Mouse (Mus musculus): ENCODE data around the gene Ttc7b. TPM values are rescaled to one million over a fixed set of nuclear protein-coding genes. Genes with fewer than 3 reads are reported as not detected.

Gene Ttc7b
- total and polyA plus RNA-seq, 2 experiments: 7.7 to 10.7 TPM

- no peak overlapping the region for H3K27ac ChIP-seq (replicated peaks; ENCODE audit: insufficient read depth, low read depth, low read length)
- no peak overlapping the region for H3K4me3 ChIP-seq (ENCODE audit: insufficient read depth, low read depth, low read length)
- H3K79me2 ChIP-seq (ENCODE audit: control insufficient read depth, insufficient read depth, low read length): no peaks in the 10 kb centered on the region
- no peak for TF ChIP-seq POLR2A (IDR thresholded peaks at IDR 0.05; ENCODE audit: extremely low read depth, insufficient read depth, low read length)
- no peak for TF ChIP-seq CTCF (IDR thresholded peaks at IDR 0.05; ENCODE audit: low read depth, low read length)
- H3K36me3 ChIP-seq (ENCODE audit: control insufficient read depth, insufficient read depth, low read length): peaks cover 15% of the 10 kb centered on the region; the same call in 1 of the 2 replicates
- no peak overlapping the region for H3K9ac ChIP-seq (ENCODE audit: low read depth, low read length)
- DNase-seq (ENCODE audit: extremely low read depth, low read depth, low spot score): no peak
- WGBS: 84% methylated on average over 4 of the region's 4 CpGs
- 0 out of 2 replicates have a peak, but pooled peaks cover 2% of the 10 kb centered on the region for H3K4me1 ChIP-seq (ENCODE audit: control insufficient read depth, insufficient read depth, low read length)
- no peaks in the 10 kb centered on the region for H3K27me3 ChIP-seq (ENCODE audit: control insufficient read depth, insufficient read depth, low read length)
Measured at GRCm38 (mm10) chr12:100441609-100442008, 79.0 kb downstream of the Ttc7b start.

- WGBS: 66% methylated on average over 3 of the region's 3 CpGs
- DNase-seq (ENCODE audit: extremely low read depth, low read depth, low spot score): no peak
- no peak overlapping the region for H3K4me3 ChIP-seq (ENCODE audit: insufficient read depth, low read depth, low read length)
- H3K36me3 ChIP-seq (ENCODE audit: control insufficient read depth, insufficient read depth, low read length): peaks cover 11% of the 10 kb centered on the region; the same call in 1 of the 2 replicates
- no peak overlapping the region for H3K9ac ChIP-seq (ENCODE audit: low read depth, low read length)
- H3K27ac ChIP-seq (replicated peaks; ENCODE audit: insufficient read depth, low read depth, low read length): peak overlapping the region; percentile 13
- no peak for TF ChIP-seq POLR2A (IDR thresholded peaks at IDR 0.05; ENCODE audit: extremely low read depth, insufficient read depth, low read length)
- no peak for TF ChIP-seq CTCF (IDR thresholded peaks at IDR 0.05; ENCODE audit: low read depth, low read length)
- H3K27me3 ChIP-seq (ENCODE audit: control insufficient read depth, insufficient read depth, low read length): no peaks in the 10 kb centered on the region
- 0 out of 2 replicates have a peak, but pooled peaks cover 2% of the 10 kb centered on the region for H3K4me1 ChIP-seq (ENCODE audit: control insufficient read depth, insufficient read depth, low read length)
- H3K79me2 ChIP-seq (ENCODE audit: control insufficient read depth, insufficient read depth, low read length): no peaks in the 10 kb centered on the region; the same call in 1 of the 2 replicates
Measured at GRCm38 (mm10) chr12:100439883-100440282, 80.7 kb downstream of the Ttc7b start.

GRCm38 (mm10) chr12:100439145-100439755 lies 81.4 kb downstream of the Ttc7b start:
- H3K36me3 ChIP-seq (ENCODE audit: control insufficient read depth, insufficient read depth, low read length): peaks cover 9% of the 10 kb centered on the region; the same call in 1 of the 2 replicates
- H3K27ac ChIP-seq (replicated peaks; ENCODE audit: insufficient read depth, low read depth, low read length): peak overlapping the region; percentile 13; the same call in 1 of the 2 replicates
- TF ChIP-seq POLR2A (IDR thresholded peaks at IDR 0.05; ENCODE audit: extremely low read depth, insufficient read depth, low read length) (no peak), CTCF (IDR thresholded peaks at IDR 0.05; ENCODE audit: low read depth, low read length) (no peak)
- H3K9ac ChIP-seq (ENCODE audit: low read depth, low read length): no peak overlapping the region
- H3K79me2 ChIP-seq (ENCODE audit: control insufficient read depth, insufficient read depth, low read length): no peaks in the 10 kb centered on the region; the same call in 1 of the 2 replicates
- H3K4me1 ChIP-seq (ENCODE audit: control insufficient read depth, insufficient read depth, low read length): 0 out of 2 replicates have a peak, but pooled peaks cover 2% of the 10 kb centered on the region
- no peaks in the 10 kb centered on the region for H3K27me3 ChIP-seq (ENCODE audit: control insufficient read depth, insufficient read depth, low read length)
- 71% methylated on average over 4 of the region's 4 CpGs for WGBS
- H3K4me3 ChIP-seq (ENCODE audit: insufficient read depth, low read depth, low read length): no peak overlapping the region
- no peak for DNase-seq (ENCODE audit: extremely low read depth, low read depth, low spot score)

- no peak overlapping the region for H3K9ac ChIP-seq (ENCODE audit: low read depth, low read length)
- no peak for TF ChIP-seq POLR2A (IDR thresholded peaks at IDR 0.05; ENCODE audit: extremely low read depth, insufficient read depth, low read length)
- TF ChIP-seq CTCF (IDR thresholded peaks at IDR 0.05; ENCODE audit: low read depth, low read length): no peak
- no peaks in the 10 kb centered on the region for H3K27me3 ChIP-seq (ENCODE audit: control insufficient read depth, insufficient read depth, low read length)
- no peak for DNase-seq (ENCODE audit: extremely low read depth, low read depth, low spot score)
- no peaks in the 10 kb centered on the region; the same call in 1 of the 2 replicates for H3K79me2 ChIP-seq (ENCODE audit: control insufficient read depth, insufficient read depth, low read length)
- 0 out of 2 replicates have a peak, but pooled peaks cover 2% of the 10 kb centered on the region for H3K4me1 ChIP-seq (ENCODE audit: control insufficient read depth, insufficient read depth, low read length)
- 96% methylated on average over 7 of the region's 7 CpGs for WGBS
- H3K36me3 ChIP-seq (ENCODE audit: control insufficient read depth, insufficient read depth, low read length): peaks cover 9% of the 10 kb centered on the region; the same call in 1 of the 2 replicates
- H3K27ac ChIP-seq (replicated peaks; ENCODE audit: insufficient read depth, low read depth, low read length): peak overlapping the region; percentile 44
- H3K4me3 ChIP-seq (ENCODE audit: insufficient read depth, low read depth, low read length): no peak overlapping the region
Measured at GRCm38 (mm10) chr12:100438509-100438908, 82.1 kb downstream of the Ttc7b start.

- TF ChIP-seq POLR2A (IDR thresholded peaks at IDR 0.05; ENCODE audit: extremely low read depth, insufficient read depth, low read length) (no peak), CTCF (IDR thresholded peaks at IDR 0.05; ENCODE audit: low read depth, low read length) (no peak)
- H3K27ac ChIP-seq (replicated peaks; ENCODE audit: insufficient read depth, low read depth, low read length): no peak overlapping the region
- H3K4me1 ChIP-seq (ENCODE audit: control insufficient read depth, insufficient read depth, low read length): 0 out of 2 replicates have a peak, but pooled peaks cover 2% of the 10 kb centered on the region
- H3K27me3 ChIP-seq (ENCODE audit: control insufficient read depth, insufficient read depth, low read length): no peaks in the 10 kb centered on the region
- no peak overlapping the region for H3K9ac ChIP-seq (ENCODE audit: low read depth, low read length)
- 96% methylated on average over 5 of the region's 5 CpGs for WGBS
- no peak for DNase-seq (ENCODE audit: extremely low read depth, low read depth, low spot score)
- peaks cover 9% of the 10 kb centered on the region; the same call in 1 of the 2 replicates for H3K36me3 ChIP-seq (ENCODE audit: control insufficient read depth, insufficient read depth, low read length)
- no peaks in the 10 kb centered on the region; the same call in 1 of the 2 replicates for H3K79me2 ChIP-seq (ENCODE audit: control insufficient read depth, insufficient read depth, low read length)
- no peak overlapping the region for H3K4me3 ChIP-seq (ENCODE audit: insufficient read depth, low read depth, low read length)
Measured at GRCm38 (mm10) chr12:100437862-100438261, 82.8 kb downstream of the Ttc7b start.

GRCm38 (mm10) chr12:100435763-100436162 lies 84.9 kb downstream of the Ttc7b start:
- 0 out of 2 replicates have a peak, but pooled peaks cover 2% of the 10 kb centered on the region for H3K4me1 ChIP-seq (ENCODE audit: control insufficient read depth, insufficient read depth, low read length)
- no peak overlapping the region for H3K4me3 ChIP-seq (ENCODE audit: insufficient read depth, low read depth, low read length)
- no peak for DNase-seq (ENCODE audit: extremely low read depth, low read depth, low spot score)
- H3K79me2 ChIP-seq (ENCODE audit: control insufficient read depth, insufficient read depth, low read length): no peaks in the 10 kb centered on the region; the same call in 1 of the 2 replicates
- TF ChIP-seq CTCF (IDR thresholded peaks at IDR 0.05; ENCODE audit: low read depth, low read length) (no peak), POLR2A (IDR thresholded peaks at IDR 0.05; ENCODE audit: extremely low read depth, insufficient read depth, low read length) (no peak)
- H3K27me3 ChIP-seq (ENCODE audit: control insufficient read depth, insufficient read depth, low read length): no peaks in the 10 kb centered on the region
- 88% methylated on average over 1 of the region's 1 CpGs for WGBS
- H3K36me3 ChIP-seq (ENCODE audit: control insufficient read depth, insufficient read depth, low read length): peaks cover 6% of the 10 kb centered on the region; the same call in 1 of the 2 replicates
- no peak overlapping the region for H3K27ac ChIP-seq (replicated peaks; ENCODE audit: insufficient read depth, low read depth, low read length)
- no peak overlapping the region for H3K9ac ChIP-seq (ENCODE audit: low read depth, low read length)
